Mouse (Mus musculus): ENCODE results near the gene Fadd. TPM values are rescaled to one million over a fixed set of nuclear protein-coding genes. Genes with fewer than 3 reads are reported as not detected.

The Fadd gene
- 7.1 and 8.3 TPM in 2 replicates for total RNA-seq (2017)

- peak; percentile 72 for ATAC-seq (replicated peaks; ENCODE audit: low read depth, poor library complexity, severe bottlenecking)
Observed at GRCm38 (mm10) chr7:144582284-144582980, at the start of gene Fadd. TSS of gene Fadd (minus strand) at chr7:144582463.

- ATAC-seq (replicated peaks; ENCODE audit: low read depth, poor library complexity, severe bottlenecking), result peak; percentile 57
Observed at GRCm38 (mm10) chr7:144630622-144631021, 48.4 kb upstream of the Fadd start.

GRCm38 (mm10) chr7:144628334-144628915, 46.2 kb upstream of the Fadd start:
- no peak for ATAC-seq (replicated peaks; ENCODE audit: low read depth, poor library complexity, severe bottlenecking)

- ATAC-seq (replicated peaks; ENCODE audit: low read depth, poor library complexity, severe bottlenecking), result no peak
Observed at GRCm38 (mm10) chr7:144627606-144628333, 45.5 kb upstream of the Fadd start.

GRCm38 (mm10) chr7:144626042-144626441, 43.8 kb upstream of the Fadd start:
- ATAC-seq (replicated peaks; ENCODE audit: low read depth, poor library complexity, severe bottlenecking), result no peak

GRCm38 (mm10) chr7:144620721-144621681, 38.7 kb upstream of the Fadd start:
- ATAC-seq (replicated peaks; ENCODE audit: low read depth, poor library complexity, severe bottlenecking), result no peak

GRCm38 (mm10) chr7:144620315-144620714, 38.1 kb upstream of the Fadd start:
- no peak for ATAC-seq (replicated peaks; ENCODE audit: low read depth, poor library complexity, severe bottlenecking)

- ATAC-seq (replicated peaks; ENCODE audit: low read depth, poor library complexity, severe bottlenecking), result no peak
Observed at GRCm38 (mm10) chr7:144615343-144615742, 33.1 kb upstream of the Fadd start.

GRCm38 (mm10) chr7:144612829-144613228, 30.6 kb upstream of the Fadd start:
- ATAC-seq (replicated peaks; ENCODE audit: low read depth, poor library complexity, severe bottlenecking), result 0 out of 2 replicates have a peak, but pooled peaks have one; percentile 17

- no peak for ATAC-seq (replicated peaks; ENCODE audit: low read depth, poor library complexity, severe bottlenecking)
Observed at GRCm38 (mm10) chr7:144612351-144612750, 30.1 kb upstream of the Fadd start.

GRCm38 (mm10) chr7:144611595-144611994, 29.3 kb upstream of the Fadd start:
- ATAC-seq (replicated peaks; ENCODE audit: low read depth, poor library complexity, severe bottlenecking), result no peak

- ATAC-seq (replicated peaks; ENCODE audit: low read depth, poor library complexity, severe bottlenecking), result no peak
Observed at GRCm38 (mm10) chr7:144609568-144609967, 27.3 kb upstream of the Fadd start.

GRCm38 (mm10) chr7:144607862-144608261, 25.6 kb upstream of the Fadd start:
- ATAC-seq (replicated peaks; ENCODE audit: low read depth, poor library complexity, severe bottlenecking), result no peak

- ATAC-seq (replicated peaks; ENCODE audit: low read depth, poor library complexity, severe bottlenecking), result 0 out of 2 replicates have a peak, but pooled peaks have one; percentile 8
Observed at GRCm38 (mm10) chr7:144604735-144605134, 22.5 kb upstream of the Fadd start.

- no peak for ATAC-seq (replicated peaks; ENCODE audit: low read depth, poor library complexity, severe bottlenecking)
Observed at GRCm38 (mm10) chr7:144604291-144604690, 22.0 kb upstream of the Fadd start.

- ATAC-seq (replicated peaks; ENCODE audit: low read depth, poor library complexity, severe bottlenecking), result no peak
Observed at GRCm38 (mm10) chr7:144600333-144600900, 18.2 kb upstream of the Fadd start.

GRCm38 (mm10) chr7:144589508-144589907, 7.2 kb upstream of the Fadd start:
- no peak for ATAC-seq (replicated peaks; ENCODE audit: low read depth, poor library complexity, severe bottlenecking)

GRCm38 (mm10) chr7:144587291-144587690, 5.0 kb upstream of the Fadd start:
- 0 out of 2 replicates have a peak, but pooled peaks have one; percentile 31 for ATAC-seq (replicated peaks; ENCODE audit: low read depth, poor library complexity, severe bottlenecking)

- ATAC-seq (replicated peaks; ENCODE audit: low read depth, poor library complexity, severe bottlenecking), result peak; percentile 33; the same call in 1 of the 2 replicates
Observed at GRCm38 (mm10) chr7:144585648-144586047, 3.4 kb upstream of the Fadd start.
